Mouse (Mus musculus): Measurements from ENCODE around the gene Grm7.

- no peak for TF ChIP-seq CTCF (conservative IDR thresholded peaks at IDR 0.05; ENCODE audit: insufficient read depth, insufficient read length, low read depth, low read length)
- TF ChIP-seq POLR2A (IDR thresholded peaks at IDR 0.05; ENCODE audit: low read depth, low read length): no peak
Observed at GRCm38 (mm10) chr6:111487556-111487955, 842.2 kb downstream of the Grm7 start.
